Mouse (Mus musculus): ENCODE results near the gene Slc3a1.
A peak's percentile ranks its signal among the peaks of the same experiment; 100 is the strongest.

The Slc3a1 gene

GRCm38 (mm10) chr17:85028093-85028739, at the start of gene Slc3a1:
Slc3a1 (plus strand) TSS chr17:85028376.
- DNase-seq (ENCODE audit: extremely low read depth, low read depth): no peak

DNA sequence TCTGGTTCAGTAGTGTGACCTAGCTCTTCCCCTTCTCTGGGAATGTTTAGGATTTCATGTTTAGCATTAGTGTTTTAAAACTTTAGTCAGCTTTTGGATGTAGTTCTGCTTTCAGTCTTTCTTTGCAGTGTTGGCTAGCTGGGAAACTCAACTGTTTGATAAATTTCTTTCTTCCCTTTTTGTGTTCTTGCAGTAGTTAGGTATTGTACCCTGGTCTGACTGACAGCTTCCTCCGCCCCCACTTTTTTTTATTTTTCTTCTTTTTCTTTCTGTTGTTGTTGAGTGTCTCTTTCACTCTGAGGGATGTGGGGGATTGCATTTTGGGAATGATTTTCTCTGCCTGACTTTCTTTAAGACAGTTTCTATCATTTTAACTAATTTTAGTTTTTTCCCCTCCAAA, 46.5 kb upstream of the Slc3a1 start:
- peak; percentile 72 for DNase-seq (ENCODE audit: extremely low read depth, low read depth)

DNA sequence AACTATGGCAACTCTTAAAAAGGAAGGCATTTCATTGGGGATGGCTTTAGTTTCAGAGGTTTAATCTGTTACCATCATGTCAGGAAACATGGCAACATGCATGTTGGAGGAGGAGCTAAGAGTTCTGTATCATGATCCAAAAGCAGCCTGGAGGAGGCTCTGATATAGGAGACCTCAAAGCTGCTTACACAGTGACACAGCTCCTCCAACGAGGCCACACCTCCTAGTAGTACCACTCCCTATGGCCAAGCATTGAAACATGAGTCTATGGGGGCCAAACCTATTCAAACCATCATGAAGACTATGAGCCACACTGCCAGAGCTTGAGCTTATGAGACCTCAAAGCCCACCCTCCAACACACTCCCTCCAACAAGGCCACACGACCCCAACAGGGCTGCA, 45.4 kb upstream of the Slc3a1 start:
- no peak for DNase-seq (ENCODE audit: extremely low read depth, low read depth)

- no peak for DNase-seq (ENCODE audit: extremely low read depth, low read depth)
Measured at GRCm38 (mm10) chr17:84986368-84986767, 41.8 kb upstream of the Slc3a1 start.

DNA sequence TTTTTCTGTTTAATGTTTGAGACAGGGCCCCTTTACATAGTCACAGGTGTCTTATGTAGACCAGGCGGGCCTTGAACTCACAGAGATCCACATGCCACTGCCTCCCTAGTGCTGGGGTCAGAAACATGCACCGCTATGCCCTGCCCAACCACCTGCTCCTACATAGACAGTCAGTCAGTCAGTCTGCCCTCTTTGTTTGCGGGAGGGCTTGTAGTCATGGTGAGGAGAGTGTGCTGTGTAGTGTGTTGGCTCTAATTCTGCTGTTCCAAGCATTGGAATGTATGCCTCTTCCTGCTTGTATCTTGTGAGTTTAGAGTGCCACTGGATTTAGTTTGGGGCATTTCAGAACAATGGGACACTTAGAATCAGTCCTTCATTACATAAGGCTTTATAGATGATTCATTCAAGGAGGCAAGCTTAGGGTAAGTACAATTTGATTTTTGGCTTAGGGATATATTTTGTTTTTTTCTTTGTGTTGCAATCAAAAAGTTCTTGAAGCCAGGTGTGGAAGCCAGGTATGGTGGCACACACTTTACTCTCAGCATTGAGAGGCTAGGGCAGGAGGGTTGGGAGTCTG, 40.3 kb upstream of the Slc3a1 start:
- DNase-seq (ENCODE audit: extremely low read depth, low read depth): no peak

GRCm38 (mm10) chr17:84988514-84988913, 39.7 kb upstream of the Slc3a1 start:
- DNase-seq (ENCODE audit: extremely low read depth, low read depth): peak; percentile 68

DNA sequence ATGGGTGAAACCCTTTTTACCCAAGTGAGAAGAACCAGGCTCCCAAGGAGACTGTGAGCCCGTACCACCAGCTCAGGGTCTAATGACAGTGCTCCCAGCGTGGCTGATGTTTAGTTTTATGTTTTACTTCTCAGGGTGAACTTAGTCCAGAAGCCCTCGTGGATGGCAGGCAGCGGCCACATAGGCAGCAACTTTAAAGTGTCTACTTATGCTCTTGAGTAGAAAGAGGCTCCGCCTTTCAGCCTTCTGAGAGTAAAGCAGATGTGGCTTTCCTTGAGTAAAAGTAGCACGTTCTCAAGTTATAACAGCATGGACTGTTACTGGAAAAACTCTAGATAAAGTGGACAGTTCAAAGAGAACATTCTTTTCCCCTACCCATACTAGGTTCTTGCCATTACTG, 32.3 kb upstream of the Slc3a1 start:
- no peak for DNase-seq (ENCODE audit: extremely low read depth, low read depth)

- DNase-seq (ENCODE audit: extremely low read depth, low read depth): peak; percentile 41
Measured at GRCm38 (mm10) chr17:84997639-84998038, 30.5 kb upstream of the Slc3a1 start.

DNA sequence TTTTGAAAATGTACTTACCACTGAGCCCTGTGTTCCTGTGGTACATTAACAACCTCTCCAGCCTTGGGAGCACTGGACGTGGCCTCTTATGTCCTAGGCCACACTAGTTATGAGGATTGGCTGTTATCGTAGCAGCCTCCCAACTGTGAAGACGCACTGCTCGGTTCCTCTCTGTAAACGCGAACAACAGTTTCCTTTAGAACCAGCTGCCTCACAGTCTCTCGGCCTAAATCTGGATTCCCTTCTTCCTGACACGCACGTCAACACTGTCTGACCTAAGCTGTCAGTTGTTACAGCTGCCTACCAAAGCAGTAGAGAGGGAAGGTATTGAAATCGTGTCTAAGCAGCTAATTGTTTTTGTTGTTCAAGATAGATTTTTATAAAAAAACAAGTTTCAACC, 28.5 kb upstream of the Slc3a1 start:
- no peak for DNase-seq (ENCODE audit: extremely low read depth, low read depth)

- DNase-seq (ENCODE audit: extremely low read depth, low read depth): no peak
Measured at GRCm38 (mm10) chr17:85013485-85013884, 14.7 kb upstream of the Slc3a1 start.

- DNase-seq (ENCODE audit: extremely low read depth, low read depth): no peak
Measured at GRCm38 (mm10) chr17:85014632-85015031, 13.5 kb upstream of the Slc3a1 start.

DNA sequence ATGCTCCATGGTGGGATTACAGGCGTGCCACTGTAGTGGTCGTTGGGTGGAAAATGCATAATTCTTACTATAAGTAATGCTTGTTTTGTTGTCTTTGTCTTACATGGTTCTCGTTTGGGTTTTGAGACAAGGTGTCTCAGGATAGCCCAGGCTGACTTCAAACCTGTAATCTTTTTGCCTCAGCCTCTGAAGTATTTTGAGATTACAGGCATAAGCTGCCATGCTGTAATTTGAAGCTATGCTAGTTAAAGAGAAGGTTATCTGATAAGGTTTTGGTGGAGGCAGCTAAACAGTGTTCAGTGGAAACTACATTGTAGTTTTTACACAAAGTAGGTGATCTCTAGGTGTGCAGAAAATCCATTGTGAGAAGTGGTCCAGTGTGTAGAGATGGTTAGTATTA, 9.8 kb upstream of the Slc3a1 start:
- DNase-seq (ENCODE audit: extremely low read depth, low read depth): no peak

DNA sequence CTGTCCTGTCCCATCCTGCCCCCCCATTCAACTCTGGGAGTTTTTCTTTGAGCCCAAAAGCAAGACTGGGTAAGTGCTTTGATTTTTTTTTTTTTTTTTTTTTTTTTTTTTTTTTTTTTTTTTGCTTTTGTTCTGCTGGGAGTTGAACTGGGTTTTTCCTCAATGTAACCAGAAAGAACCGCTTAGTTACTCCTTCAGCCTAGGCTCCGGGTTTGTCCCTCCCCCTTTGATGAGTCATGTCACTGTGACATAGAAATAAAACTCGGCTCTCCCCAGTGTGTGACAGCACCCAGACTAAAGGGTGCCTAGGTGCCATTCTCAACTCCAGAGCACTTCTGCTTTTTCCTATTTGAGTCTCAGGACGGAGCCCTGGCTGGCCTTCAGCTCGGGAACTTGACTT, 9.4 kb upstream of the Slc3a1 start:
- DNase-seq (ENCODE audit: extremely low read depth, low read depth): peak; percentile 56

DNA sequence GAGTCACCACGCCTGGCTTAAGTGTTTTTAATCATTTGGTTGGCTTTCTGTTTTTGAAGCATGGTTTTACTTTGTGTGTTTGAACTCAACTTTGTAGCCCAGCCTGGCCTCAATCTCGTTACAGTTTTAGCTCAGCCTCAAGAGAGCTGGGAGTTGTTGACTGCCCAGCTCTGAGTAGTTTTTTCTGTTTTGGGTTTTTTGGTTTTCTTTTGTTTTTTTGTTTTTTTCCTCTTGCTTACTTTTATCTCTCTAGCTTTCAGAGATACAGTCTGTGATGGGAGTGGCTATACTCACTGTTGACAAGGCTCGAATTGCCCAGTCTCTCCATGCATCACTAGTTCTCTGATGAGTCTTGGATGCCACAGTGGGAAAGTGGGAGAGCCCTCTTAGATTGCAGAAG, 7.8 kb upstream of the Slc3a1 start:
- no peak for DNase-seq (ENCODE audit: extremely low read depth, low read depth)

DNA sequence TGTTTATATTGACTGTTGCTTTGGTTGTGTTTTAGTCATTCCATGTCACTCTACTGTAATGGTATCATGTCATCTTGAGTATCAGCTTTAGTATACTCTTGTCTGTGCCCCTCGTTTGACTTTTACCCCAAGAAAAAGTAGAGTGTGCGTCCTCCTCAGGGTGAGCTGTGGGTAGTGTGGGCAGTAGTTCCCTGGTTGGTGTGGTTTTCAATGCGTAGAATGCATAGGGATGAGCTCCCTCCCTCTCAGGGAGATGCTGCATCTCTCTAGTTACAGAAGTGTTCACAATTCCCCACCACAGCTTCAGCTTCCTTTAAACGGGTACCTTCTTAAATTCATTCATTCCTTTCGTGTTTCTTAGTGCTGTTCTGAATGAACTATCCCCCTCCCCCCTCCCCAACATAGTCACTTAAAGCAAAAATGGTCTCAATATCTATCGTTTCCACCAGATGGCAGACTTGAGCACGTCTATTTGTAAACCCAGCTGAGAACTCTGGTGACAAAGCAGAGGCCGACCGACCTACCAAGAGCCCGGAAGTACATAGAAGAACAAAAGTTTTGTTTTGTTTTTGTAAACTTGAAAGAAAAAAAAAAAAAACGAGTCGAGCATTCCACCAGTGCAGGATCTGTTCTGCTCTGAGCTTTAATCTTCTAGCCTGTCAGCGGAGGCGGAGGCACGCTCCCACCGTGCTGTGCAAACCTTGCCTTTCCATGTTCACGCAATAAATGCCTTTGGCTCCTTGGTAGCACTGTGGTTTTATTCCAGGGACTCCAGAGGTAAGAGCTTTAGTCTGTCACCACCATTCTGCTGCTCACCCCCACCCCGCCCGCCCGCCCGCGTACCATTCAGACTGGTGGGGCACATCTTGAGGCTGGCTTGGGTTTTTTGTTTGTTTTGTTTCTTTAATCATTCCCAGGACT, 4.7 kb upstream of the Slc3a1 start:
- peak; percentile 21 for DNase-seq (ENCODE audit: extremely low read depth, low read depth)

GRCm38 (mm10) chr17:85024237-85024636, 3.9 kb upstream of the Slc3a1 start:
- no peak for DNase-seq (ENCODE audit: extremely low read depth, low read depth)

GRCm38 (mm10) chr17:85025151-85025550, 3.0 kb upstream of the Slc3a1 start:
- DNase-seq (ENCODE audit: extremely low read depth, low read depth): no peak

DNA sequence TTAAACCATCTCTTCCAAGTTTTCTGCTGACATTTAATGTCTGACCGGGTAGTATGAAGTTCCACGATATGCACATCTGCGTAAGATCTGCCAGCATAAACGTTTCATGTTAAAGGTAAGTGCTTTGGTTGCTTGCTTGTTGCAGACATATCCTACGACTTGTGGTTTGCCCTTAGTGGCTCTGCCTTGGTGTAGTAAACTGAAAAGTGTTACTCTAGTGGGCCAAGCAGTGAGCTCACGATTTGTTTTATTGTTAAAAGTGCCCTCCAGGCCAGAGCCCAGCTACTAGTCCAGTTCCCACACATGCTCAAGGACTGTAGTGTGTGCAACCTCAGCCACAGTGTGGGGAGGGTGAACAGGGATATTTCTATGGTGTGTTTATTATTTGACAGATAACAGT, 1.7 kb upstream of the Slc3a1 start:
- DNase-seq (ENCODE audit: extremely low read depth, low read depth): no peak

GRCm38 (mm10) chr17:85027247-85027646, 929 bp upstream of the Slc3a1 start:
- no peak for DNase-seq (ENCODE audit: extremely low read depth, low read depth)

DNA sequence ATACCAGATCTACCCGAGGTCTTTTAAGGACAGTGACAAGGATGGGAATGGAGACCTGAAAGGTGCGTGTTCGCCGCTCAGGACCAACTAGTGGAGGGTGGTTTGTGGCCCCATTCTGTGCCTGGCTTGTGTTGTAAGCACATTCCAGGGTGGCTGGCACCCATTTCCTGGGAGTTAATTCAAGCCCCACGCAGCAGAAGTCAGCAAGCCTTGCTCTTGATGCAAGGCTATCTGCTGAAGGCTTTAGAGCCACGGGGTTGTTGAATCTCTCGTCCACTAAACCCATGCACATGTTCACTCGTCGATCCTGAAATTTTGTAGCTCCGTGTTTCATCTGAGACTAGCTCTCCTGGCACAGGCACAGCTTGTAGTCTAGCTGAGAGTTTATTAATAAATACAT, 621 bp downstream of the Slc3a1 start:
- DNase-seq (ENCODE audit: extremely low read depth, low read depth): no peak

- no peak for DNase-seq (ENCODE audit: extremely low read depth, low read depth)
Measured at GRCm38 (mm10) chr17:85030651-85031050, 2.5 kb downstream of the Slc3a1 start.

- no peak for DNase-seq (ENCODE audit: extremely low read depth, low read depth)
Measured at GRCm38 (mm10) chr17:85033087-85033486, 4.9 kb downstream of the Slc3a1 start.
